Mouse (Mus musculus) heart, adult 2 months (tissue): ENCODE results near the gene BC067074. TPM values are rescaled to one million over a fixed set of nuclear protein-coding genes. Genes with fewer than 3 reads are reported as not detected.
A peak's percentile ranks its signal among the peaks of the same experiment; 100 is the strongest.

Experiments used
- DNase-seq, 2 experiments: peaks; one replicate each; pipeline ENCODE4 v3.0.0; 2021
- H3K27ac ChIP-seq: fragments of 200-600 bp; 2 replicates; pipeline ENCODE4 v1.8.1; 2022
- H3K27me3 ChIP-seq: fragments of 200-500 bp; 2 replicates; pipeline ENCODE4 v1.6.1; 2012; ENCODE audit warnings: mild to moderate bottlenecking, low read length, inconsistent platforms, mixed read lengths; ENCODE audit not compliant: control insufficient read depth, insufficient read depth
- H3K36me3 ChIP-seq: fragments of 200-500 bp; 2 replicates; pipeline ENCODE4 v1.6.1; 2012; ENCODE audit warnings: low read length, inconsistent platforms; ENCODE audit not compliant: control insufficient read depth, insufficient read depth
- H3K4me1 ChIP-seq: fragments of 200-500 bp; 2 replicates; pipeline ENCODE4 v1.6.1; 2011; ENCODE audit warnings: low read length; ENCODE audit not compliant: control insufficient read depth, insufficient read depth
- H3K4me3 ChIP-seq: fragments of 200-600 bp; 2 replicates; pipeline ENCODE4 v1.8.1; 2022
- H3K79me2 ChIP-seq: fragments of 200-500 bp; replicated peaks from 2 replicates; pipeline ENCODE4 v1.6.1; 2012; ENCODE audit warnings: mild to moderate bottlenecking, inconsistent platforms, low read length, moderate library complexity, mixed read lengths; ENCODE audit not compliant: control insufficient read depth, insufficient read depth
- H3K9ac ChIP-seq: fragments of 200-500 bp; 2 replicates; pipeline ENCODE4 v1.6.1; 2012; ENCODE audit warnings: low read depth, mild to moderate bottlenecking, control low read depth, inconsistent platforms, low read length, mixed read lengths
- CTCF ChIP-seq: fragments of 200-600 bp; IDR thresholded peaks from 2 replicates; pipeline ENCODE4 v1.8.1; 2022; ENCODE audit warnings: antibody characterized with exemption, mild to moderate bottlenecking, moderate library complexity
- EP300 ChIP-seq: fragments of 200-500 bp; IDR thresholded peaks from 2 replicates; pipeline ENCODE4 v1.6.1; 2011; ENCODE audit warnings: low read depth, low read length, control low read depth; ENCODE audit not compliant: insufficient read depth
- POLR2A ChIP-seq: fragments of 200-500 bp; IDR thresholded peaks from 2 replicates; pipeline ENCODE4 v1.6.1; 2011; ENCODE audit warnings: mild to moderate bottlenecking, low read depth, low read length, control low read depth; ENCODE audit not compliant: insufficient read depth
- WGBS: fragments of 180-500 bp; shearing (Covaris S2); methylation state at CpG from one replicate; pipeline ENCODE4 v1.1.7; 2018; 5-methylcytosine and 5-hydroxymethylcytosine counted together
- intact Hi-C: fragments of 180-260 bp; cut with DNase I; formaldehyde crosslinking; loops from one replicate; pipeline ENCODE4 v1.15.1; 2025
- polyA plus RNA-seq: library from polyadenylated mRNA; depleted of rRNA; stranded (reverse); fragments of >200 nt; gene quantifications from 2 replicates; pipeline ENCODE4 v1.2.3, GENCODE M21; 2012
- total RNA-seq, 2 experiments: library from RNA; stranded (reverse); gene quantifications; 2 replicates each; pipeline ENCODE4 v1.2.3; 2021

The BC067074 gene
- total and polyA plus RNA-seq, 3 experiments, result 1.4 to 2.3 (median 2.0) TPM

GRCm38 (mm10) chr13:113340644-113341043, 47.7 kb downstream of the BC067074 start:
- H3K36me3 ChIP-seq, result no peaks in the 10 kb centered on the region
- H3K27me3 ChIP-seq, result no peaks in the 10 kb centered on the region
- TF ChIP-seq POLR2A, result no peak
- no peak for TF ChIP-seq CTCF
- no peak for TF ChIP-seq EP300
- 61% methylated on average over 2 of the region's 2 CpGs for WGBS
- intact Hi-C loops, result no loop called here
- no peaks in the 10 kb centered on the region for H3K79me2 ChIP-seq
- H3K9ac ChIP-seq, result no peak overlapping the region
- no peak overlapping the region for H3K4me3 ChIP-seq
- H3K4me1 ChIP-seq, result no peaks in the 10 kb centered on the region; the same call in 1 of the 2 replicates
- no peak for DNase-seq
- H3K27ac ChIP-seq, result no peak overlapping the region

- H3K27ac ChIP-seq, result no peak overlapping the region
Measured at GRCm38 (mm10) chr13:113341161-113341560, 48.2 kb downstream of the BC067074 start.

DNA sequence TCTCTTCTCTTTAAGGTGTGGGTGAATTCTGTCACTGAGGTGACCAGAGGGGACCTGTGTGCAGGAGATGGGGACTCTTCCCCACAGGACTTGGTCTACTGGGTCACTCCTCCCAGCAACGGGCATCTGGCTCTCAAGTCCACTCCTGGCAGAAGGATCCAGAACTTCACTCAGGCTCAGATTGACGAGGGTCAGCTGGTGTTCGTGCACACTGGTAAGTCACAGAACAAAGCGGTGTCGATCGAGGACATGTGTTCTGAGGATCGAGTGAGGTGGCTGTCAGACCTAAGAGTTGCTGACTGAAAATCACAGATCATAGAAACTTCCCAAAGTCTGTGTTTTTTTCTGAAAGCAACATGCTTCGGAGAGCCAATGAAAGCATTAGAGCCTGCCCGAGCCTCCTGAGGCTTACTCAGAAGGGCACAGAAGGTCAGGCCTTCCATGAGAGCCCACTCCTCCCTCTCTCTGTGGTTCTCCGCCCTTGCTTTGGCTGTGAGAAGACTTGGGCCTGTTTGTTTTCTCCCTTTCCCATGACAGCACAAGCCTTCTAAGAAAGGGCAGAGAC, 49.5 kb downstream of the BC067074 start:
- no peak for TF ChIP-seq EP300
- TF ChIP-seq POLR2A, result no peak
- no peak for TF ChIP-seq CTCF
- no peak overlapping the region for H3K4me3 ChIP-seq
- no peaks in the 10 kb centered on the region for H3K36me3 ChIP-seq
- H3K9ac ChIP-seq, result no peak overlapping the region
- H3K27me3 ChIP-seq, result no peaks in the 10 kb centered on the region
- WGBS, result 69% methylated on average over 10 of the region's 10 CpGs
- H3K79me2 ChIP-seq, result no peaks in the 10 kb centered on the region
- intact Hi-C loops, result no loop called here
- H3K4me1 ChIP-seq, result no peaks in the 10 kb centered on the region; the same call in 1 of the 2 replicates
- peak in 1 of 2 experiments; percentile 19 for DNase-seq
- H3K27ac ChIP-seq, result no peak overlapping the region

More at GRCm38 (mm10) chr13:113341161-113341560, 48.2 kb downstream of the BC067074 start:
- H3K4me3 ChIP-seq, result no peak overlapping the region
- no peaks in the 10 kb centered on the region for H3K27me3 ChIP-seq
- H3K36me3 ChIP-seq, result no peaks in the 10 kb centered on the region
- DNase-seq, result no peak
- no peak overlapping the region for H3K9ac ChIP-seq
- TF ChIP-seq POLR2A (no peak), CTCF (no peak), EP300 (no peak)
- H3K4me1 ChIP-seq, result no peaks in the 10 kb centered on the region; the same call in 1 of the 2 replicates
- intact Hi-C loops, result no loop called here
- H3K79me2 ChIP-seq, result no peaks in the 10 kb centered on the region

- Histone ChIP-seq H3K9ac (no peak overlapping the region), H3K36me3 (no peaks in the 10 kb centered on the region), H3K4me1 (peaks cover 8% of the 10 kb centered on the region), H3K79me2 (no peaks in the 10 kb centered on the region), H3K4me3 (no peak overlapping the region), H3K27ac (no peak overlapping the region), H3K27me3 (no peaks in the 10 kb centered on the region)
- TF ChIP-seq EP300, result no peak
- TF ChIP-seq POLR2A, result no peak
- TF ChIP-seq CTCF, result no peak
- WGBS, result 59% methylated on average over 11 of the region's 11 CpGs
- intact Hi-C loops, result no loop called here
- DNase-seq, result no peak
Measured at GRCm38 (mm10) chr13:113350743-113351430, 57.9 kb downstream of the BC067074 start.

DNA sequence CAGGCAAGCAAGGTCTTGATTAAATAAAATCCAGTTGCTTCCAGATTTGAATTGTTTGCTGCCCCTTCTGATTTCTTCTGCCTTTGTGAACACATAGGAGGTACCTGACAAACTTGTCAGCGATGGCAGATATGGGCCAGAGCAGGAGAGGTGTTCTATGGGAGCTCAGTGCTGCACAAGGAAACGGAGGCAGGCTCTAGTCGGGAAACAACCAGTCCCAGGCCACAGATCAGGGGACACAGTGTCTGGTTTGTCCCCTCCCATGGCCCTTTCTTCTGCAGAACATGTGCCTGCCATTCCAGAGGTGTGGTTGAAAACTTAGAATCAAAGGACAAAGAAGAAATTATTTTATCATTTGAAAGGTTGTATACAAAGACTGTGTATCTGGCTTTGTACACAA, 60.6 kb downstream of the BC067074 start:
- Histone ChIP-seq H3K4me3 (no peak overlapping the region), H3K27me3 (no peaks in the 10 kb centered on the region), H3K27ac (no peak overlapping the region), H3K36me3 (no peaks in the 10 kb centered on the region), H3K9ac (no peak overlapping the region), H3K4me1 (peaks cover 8% of the 10 kb centered on the region), H3K79me2 (no peaks in the 10 kb centered on the region)
- no peak for DNase-seq
- WGBS, result 90% methylated on average over 3 of the region's 3 CpGs
- intact Hi-C loops, result no loop called here
- no peak for TF ChIP-seq CTCF
- no peak for TF ChIP-seq POLR2A
- TF ChIP-seq EP300, result no peak

DNA sequence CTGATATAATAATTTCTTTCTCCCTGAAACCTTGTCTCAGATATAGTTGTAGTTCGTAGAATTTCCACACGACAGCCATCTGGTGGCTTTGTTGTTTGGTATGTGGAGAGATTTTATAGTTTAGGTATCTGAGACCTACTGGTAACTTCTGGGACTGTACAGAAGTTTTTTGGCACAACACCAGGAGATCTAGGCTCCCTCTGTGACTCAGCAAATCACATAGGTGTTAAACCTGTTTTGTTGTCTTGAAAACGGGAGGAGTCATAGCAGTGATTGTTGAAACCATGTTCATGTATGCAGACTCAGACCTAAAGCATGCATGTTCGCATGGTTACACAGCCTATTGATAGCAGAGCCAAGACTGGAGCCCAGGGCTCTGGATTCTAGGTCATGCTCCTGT, 61.0 kb downstream of the BC067074 start:
- Histone ChIP-seq H3K27me3 (no peaks in the 10 kb centered on the region), H3K36me3 (no peaks in the 10 kb centered on the region), H3K79me2 (no peaks in the 10 kb centered on the region), H3K9ac (no peak overlapping the region), H3K27ac (no peak overlapping the region), H3K4me1 (peaks cover 8% of the 10 kb centered on the region), H3K4me3 (no peak overlapping the region)
- 98% methylated on average over 4 of the region's 4 CpGs for WGBS
- TF ChIP-seq POLR2A (no peak), EP300 (no peak), CTCF (no peak)
- DNase-seq, result no peak
- intact Hi-C loops, result no loop called here
